Mouse (Mus musculus) embryo, embryonic 11 days (tissue): ENCODE data around the gene E130114P18Rik.

Experiments
- DNase-seq: peaks from one replicate; pipeline ENCODE4 v3.0.0-alpha.2; 2015

The E130114P18Rik gene

DNA sequence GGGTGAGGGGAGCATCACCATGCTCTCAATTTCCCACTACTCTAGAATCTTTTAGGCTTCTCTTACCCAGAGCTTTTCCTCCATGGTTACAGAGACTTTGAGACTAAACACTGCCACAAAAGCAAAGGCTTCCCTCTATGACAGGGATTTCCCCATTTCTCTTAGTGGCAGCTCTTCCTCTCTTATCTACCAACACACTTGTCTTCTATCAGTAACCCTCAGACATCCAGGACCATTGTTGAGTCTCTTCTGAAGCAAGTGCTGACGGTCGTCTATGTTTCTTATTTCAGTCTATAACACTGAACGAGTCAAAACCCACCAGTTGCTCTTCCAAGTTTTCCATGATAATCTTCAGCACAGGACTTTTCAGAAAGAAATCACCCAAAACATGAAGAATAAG is 137.5 kb downstream of the E130114P18Rik start:
- DNase-seq: no peak

DNA sequence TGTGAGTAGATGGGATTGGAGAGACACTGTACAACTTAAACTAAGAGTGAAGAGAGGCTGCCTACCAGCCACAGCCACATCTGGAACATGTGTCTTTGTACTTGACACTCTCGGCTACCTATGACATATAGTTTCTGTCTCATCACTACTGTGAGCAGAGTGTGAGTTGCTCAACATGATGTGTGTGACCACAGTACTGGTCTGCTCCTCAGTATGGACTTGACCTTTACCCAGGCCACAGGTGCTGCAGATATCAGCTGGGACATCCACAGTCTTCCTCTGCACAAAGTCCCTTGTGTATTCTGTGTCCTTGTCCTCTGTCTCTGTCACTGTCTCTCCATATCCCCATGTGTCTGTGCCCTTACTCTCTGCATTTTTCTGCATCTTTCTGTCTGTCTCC is 141.3 kb downstream of the E130114P18Rik start:
- DNase-seq: no peak

DNA sequence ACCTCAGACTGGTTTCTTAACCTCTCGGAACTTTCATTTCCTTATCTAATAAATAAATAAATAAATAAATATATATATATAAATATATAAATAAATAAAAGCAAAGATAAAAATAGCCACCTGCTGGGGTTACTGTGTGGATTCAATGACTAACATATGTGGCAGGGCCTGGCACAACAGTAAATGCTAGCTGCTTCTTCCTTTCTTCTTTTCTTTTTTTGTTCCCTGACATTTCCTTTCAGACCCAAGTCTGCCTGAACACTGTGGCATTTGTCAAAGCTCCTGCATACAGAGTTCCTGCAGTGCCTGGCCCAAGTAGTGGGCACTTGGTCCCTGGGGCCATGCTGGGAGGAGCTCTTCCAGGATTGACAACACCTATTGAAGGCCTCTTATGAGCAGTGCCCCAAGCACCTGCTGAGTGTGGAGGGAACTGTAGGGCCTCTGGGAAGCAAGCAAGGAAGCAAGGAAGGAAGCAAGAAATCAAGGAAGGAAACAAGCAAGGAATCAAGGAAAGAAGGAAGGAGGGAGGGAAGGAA is 142.1 kb downstream of the E130114P18Rik start:
- DNase-seq: no peak

DNA sequence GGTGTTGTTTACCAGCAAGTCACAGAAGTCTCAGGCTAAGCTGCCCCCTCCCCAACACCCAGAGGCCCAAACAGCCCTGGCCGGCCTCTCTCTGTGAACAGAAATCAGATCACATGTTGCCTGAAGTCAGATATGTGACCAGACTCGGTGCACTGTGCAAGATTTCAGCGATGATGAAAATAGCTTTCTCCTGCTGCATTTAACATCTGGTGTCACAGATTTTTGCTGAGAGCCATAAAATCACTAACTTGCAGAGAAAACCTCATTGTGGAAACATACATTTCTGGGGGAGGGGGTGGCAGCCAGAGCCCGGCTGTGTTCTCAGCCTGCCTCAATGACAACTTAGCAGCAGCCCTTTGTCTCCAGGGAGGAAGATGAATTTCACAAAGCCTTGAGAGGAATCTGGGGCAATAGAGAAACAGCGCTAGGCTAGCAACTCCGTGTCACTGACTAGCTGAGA is 142.6 kb downstream of the E130114P18Rik start:
- peak; percentile 47 for DNase-seq

DNA sequence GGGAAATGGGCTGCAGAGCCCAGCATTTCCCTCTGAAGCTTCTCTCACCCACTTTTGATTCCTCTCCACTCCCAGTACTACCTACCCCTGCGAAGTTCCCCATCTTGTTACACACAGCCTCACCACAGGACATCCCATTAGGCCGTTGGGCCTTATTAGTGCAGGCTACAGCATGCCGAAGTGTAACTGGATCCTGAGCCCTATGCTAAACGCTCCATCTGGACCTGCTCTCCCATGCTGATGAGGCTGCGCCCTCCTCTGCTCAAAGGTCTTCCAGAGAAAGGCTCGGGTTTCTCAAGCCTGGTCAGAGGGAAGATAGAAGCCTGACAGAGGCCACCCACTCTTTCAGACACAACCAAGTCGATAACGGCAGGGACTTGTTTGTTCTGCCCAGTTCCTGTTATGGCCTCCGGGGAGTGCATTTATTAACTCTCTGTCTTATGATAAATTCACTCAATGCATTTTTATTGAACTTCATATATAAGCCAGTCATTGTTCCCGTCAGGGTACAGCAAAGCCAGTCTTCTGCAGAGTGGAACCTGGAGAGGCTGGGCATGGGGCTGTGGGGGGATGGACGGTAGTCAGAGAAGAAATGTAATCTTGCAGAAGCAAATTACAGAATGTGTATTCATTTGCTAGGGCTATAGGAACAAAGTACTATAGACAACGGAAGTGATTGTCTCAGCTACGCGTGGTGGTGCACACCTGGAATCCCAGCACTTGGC is 148.8 kb downstream of the E130114P18Rik start:
- peak; percentile 83 for DNase-seq

DNA sequence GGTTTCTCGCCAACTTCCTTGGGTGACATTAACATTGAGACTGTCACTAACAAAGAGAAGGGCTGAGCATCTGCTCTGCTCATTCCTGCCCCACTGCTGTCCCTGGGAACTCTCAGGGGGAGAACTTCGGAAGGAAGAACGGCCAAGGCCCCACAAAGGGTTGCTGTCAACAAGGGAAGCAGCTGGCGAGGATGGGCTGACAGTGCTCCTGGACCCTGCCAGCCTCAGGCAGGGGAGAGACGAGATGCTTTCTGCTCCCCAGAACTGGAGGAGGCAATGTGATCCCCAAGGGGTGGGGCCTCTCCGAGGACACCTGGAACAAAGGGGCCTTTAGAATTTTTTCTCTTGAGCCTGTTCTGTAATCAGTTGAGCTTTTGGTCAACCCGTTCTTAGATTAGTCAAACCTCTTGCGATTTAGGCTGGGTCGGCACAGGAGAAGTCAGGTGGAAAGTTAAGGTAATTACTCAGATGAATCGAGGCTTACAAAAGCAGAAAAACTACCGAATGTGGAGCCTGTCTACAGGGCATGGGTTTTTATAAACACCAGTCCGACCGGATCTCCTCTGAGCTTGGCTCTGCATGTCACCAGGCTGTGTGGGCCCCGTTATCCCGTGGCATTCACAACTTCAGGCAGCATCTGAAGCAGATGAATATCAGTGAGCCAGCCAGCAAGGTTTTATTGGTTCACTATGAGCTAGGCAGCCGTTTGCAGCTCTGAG is 151.7 kb downstream of the E130114P18Rik start:
- peak; percentile 40 for DNase-seq

DNA sequence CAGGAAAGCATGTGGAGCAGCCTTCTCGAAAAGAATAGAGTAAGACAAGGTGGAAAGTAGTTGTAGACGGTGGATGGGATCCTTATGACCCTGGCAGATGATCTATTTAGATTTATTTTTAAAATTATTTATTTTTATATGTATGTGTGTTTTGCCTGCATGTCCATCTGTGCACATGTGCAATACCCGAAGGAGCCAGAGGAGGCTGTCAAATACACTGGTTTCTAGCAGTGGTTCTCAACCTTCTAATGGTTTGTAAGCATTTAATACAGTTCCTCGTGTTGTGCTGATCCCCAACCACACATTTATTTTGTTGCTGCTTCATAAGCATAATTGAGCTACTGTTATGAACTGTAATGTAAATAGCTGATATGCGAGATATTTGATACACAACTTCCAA is 154.7 kb downstream of the E130114P18Rik start:
- DNase-seq: no peak

DNA sequence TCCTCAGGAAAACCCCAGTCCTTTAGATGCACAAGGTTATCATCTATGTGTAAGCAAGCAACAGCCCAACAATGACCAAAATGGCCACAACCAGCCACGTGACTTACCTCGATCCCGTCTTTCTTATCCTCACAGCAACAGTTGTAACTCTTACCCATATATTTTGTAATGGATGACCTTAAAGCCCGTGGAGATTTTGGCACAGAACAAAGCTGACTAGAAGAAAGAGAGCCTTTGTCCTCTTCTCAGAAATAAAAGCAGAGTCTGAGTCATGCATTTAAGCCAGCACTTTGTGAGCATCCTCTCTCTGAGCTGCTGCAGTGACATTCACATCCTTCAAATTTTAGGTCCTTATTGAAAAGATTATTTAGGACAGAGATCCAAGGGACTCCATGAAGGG is 156.1 kb downstream of the E130114P18Rik start:
- DNase-seq: no peak

DNA sequence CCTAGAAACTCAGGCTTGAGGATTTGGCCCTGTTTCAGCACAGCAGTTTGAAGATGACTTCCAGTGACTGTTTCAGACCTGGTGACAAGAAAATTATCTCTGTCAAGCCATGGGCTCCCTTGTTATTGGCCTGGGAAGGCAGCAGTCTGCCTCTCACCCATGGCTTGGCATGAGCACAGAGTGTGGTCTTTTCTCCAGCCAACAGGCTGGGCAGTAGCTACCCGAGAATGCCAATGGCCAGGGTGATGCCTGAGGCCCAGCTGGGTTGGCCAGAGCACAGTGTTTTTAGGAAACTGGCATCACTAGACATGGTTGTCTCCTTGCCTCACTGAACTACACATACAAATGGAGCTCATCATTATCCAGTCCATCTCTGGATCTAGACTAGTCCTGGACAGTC is 157.5 kb downstream of the E130114P18Rik start:
- no peak for DNase-seq

DNA sequence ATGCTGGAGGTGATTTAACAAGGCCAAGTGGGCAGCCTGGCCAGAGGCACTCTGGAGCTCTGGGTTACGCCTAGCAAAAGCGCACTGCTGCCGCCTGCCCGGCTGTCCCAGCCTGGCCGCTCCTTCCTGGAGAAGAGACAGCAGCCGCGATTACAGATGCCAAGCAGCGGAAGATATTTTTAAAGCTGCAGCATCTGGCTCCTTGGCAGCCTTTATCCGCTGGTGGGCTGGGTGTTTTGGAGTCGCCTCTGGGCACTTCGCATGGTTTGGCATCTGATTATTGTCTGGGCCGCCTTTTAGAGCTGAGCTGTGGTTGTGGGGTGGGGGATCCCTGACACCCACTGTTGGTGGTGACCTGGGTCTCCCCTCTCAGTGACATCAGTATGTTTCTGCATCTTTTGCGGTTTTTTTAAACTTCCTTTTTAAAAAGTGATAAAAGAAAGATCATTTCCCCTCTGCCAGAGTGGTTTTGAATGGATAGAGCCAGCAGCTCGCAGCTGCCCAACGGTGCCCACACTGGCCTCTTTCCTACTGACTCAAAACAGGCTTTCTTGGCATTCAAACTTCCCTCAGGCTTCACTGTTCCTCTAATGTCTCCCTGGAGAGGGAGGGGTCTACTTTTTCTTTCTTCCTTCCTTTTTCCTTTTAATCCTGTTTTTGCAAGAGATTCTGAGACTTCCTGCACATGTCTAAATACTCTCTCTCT is 159.1 kb downstream of the E130114P18Rik start:
- peak; percentile 49 for DNase-seq

DNA sequence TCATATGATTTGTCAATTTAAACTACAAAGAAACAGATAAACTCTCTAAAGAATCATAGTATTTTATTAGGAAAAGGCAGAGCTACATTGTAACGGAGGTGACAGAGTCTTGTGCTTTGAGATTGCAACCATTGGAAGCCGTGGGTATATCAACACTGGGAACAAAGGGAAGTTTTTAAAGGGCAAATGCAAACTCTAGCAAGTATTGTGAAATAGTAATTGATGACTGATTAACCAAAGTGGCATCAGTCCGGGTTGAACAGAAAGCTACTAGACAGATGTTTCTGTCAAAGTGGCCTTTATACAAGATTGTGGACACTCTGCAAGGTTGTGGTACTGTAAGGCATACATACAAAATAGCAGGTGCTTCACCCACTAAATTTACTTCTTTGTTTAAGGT is 162.8 kb downstream of the E130114P18Rik start:
- DNase-seq: no peak

DNA sequence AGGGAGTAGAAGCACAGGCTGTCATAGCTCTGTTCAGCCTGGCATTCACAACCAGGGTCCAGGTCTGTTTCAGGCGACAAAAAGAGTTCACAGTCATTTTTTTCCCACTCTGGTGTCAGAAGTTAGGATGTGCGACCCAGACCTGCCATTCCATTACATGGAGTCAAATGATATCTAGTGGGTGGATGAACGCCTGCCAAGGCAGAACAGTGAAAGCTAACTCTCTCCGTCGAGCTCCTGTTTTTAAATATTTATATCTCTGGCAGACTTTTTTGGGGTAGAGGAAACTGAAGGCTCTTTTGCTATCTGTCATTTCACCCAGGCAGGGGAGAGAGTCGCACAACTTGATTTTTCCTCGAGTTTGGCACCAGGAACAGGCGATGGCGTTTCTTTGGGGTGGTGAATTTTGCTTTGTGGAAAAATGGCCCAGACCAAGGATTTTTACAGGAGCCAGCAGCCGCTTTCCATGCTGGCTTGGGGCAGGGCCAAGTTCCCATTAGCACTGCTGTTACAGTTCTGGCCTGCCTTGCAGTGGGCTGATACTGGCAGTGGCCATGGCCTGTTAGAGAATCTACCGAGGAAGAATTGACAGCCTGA is 166.5 kb downstream of the E130114P18Rik start:
- DNase-seq: no peak

DNA sequence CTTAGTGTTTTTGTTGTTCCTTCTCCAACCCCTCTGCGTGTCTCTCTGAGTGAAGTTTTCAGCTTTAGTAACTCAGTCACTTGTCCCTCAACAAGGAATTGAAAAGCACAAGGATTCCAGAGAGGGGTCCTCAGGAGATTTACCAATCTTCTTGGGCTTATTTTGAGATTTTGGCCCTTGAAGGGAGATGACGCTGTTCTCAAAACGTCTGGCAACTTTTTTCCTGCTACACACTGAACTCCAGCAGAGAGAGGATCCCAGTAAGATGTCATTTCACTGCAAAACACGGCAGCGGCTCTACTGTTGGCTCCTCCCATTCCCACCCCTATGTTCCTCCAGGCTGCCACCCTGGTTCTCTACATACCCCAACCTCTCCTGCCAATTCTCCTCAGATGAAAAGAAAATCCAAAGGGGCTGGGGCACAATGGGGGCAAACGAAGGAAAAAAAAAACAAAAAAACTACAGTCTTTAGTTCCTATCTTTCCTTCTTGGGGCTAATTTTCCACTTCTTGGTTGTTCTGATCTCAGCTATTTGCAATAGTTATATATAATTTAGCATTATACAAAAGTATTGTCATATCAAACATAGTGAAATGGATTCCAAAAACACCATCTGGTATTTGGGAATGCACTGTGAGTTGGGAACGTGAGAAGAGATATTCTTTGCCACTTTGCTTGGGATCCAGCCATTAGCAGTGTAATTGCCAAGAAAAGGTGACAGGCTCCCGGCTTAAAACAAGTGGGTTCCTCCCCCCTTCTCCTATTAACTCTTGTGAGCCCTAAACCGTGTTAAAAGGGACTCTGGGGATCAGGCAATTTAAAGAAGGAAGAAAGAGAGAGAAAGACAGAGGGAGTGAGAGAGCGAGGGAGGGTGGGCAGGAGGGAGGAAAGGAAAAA is 167.8 kb downstream of the E130114P18Rik start:
- DNase-seq: no peak

DNA sequence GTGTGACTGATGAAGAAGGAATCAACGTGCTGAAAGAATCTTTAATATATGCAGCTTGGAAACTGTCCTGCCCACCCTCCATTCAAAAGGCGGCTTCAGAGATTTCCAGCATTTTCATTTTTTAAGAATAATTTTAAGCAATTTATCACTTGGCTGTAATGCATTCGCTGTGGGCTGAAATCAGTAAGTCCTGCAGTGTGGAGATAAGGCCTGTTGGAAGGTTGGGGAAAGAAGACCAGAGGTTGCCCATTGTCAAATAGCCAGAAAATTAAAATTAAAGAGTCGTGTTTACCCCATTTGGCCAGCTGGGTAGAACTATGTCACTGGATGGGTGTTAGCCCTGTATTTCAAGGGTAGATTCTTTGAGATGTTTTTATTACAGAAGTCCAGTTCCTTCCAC is 168.5 kb downstream of the E130114P18Rik start:
- no peak for DNase-seq

DNA sequence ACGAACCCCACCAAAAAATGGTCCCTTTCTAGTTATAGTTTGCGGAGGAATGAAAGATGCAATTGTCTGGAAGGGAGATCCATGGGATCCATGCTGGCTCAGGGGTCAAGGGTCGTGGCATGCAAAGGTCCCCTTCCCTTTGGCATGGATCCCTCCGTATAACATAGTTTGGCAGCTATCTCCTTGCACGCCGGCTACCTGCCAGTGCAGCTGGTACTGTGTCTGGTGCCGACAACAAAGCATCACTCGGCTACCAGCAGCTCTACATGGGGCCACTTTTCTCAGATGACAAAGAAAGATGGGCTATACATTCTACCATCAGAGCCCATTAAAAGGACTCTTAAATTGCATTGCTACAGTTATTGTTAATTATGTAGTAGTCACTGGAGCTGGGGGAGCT is 169.2 kb downstream of the E130114P18Rik start:
- DNase-seq: no peak

DNA sequence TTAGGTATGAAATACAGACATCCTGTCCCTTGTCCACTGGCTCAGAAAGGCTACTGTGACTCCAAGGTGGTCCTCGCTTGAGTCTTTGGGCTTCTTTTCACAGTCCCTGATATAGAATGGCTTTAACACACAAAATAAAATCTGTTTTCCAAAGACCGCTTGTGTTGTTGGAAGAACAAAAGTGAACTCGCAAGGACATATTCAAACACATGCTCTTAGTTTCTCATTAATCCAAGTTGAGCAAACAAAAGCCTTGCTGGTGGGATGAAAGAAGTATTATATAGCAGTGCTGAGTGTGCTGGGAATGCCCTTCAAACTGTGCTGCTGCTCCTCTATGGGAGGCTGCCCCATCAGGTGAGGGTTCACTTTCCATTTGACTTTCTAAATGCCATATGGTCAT is 169.7 kb downstream of the E130114P18Rik start:
- no peak for DNase-seq

DNA sequence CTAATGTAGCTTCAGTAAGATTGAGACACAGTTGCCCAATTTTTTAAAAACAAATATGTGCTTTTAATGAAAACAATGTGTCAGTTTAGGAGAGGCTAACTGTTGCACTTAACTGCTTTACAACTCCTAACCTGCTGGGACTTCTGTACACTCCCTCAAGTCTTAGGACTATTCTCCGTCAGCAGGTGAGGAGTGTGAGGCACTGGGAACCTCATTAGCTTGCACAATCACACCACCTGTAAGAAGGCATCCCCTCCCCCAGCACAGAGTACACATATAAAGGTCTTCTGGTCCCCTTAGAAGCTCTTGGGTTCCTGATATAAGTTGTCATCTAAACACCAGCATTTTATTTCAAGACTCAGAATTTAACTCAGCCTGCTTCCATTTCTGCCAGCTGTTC is 170.7 kb downstream of the E130114P18Rik start:
- DNase-seq: no peak

DNA sequence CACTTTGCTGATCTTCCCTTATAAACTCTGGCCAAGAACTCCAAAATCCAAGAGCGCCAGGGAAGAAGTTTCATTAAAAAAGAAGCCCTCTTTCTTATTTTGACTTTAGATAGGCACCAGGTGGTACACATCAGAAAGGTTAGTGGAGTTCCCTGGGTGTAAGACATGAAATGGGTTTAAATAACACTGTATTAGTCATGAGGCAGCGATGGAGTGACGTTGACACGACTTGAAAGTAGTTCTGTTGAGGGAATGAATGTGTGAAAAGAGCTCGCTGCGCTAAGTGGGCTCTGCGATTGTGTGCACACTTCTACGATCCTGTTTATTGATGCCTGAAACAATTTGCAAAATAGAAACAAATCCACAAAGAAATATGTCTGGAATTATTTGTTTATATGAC is 171.4 kb downstream of the E130114P18Rik start:
- no peak for DNase-seq

DNA sequence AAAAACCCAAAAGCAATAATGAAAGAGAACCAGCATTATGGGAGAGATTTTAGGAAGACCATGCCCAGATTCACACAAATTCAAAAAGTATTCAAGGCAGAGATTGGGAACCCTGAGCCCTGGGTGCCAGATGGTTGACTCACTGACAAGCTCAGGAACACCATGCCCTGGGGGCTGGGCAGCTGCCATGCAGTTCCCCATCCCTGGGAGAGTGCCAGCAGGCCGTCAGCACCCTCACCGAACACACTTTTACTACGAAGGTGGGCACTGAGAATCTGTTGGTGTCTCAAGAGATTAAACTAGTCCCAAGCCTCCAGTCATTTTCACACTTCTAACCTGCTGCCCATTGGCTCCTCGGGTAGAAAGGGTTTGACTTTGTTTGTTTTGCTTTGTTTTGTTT is 175.3 kb downstream of the E130114P18Rik start:
- no peak for DNase-seq

DNA sequence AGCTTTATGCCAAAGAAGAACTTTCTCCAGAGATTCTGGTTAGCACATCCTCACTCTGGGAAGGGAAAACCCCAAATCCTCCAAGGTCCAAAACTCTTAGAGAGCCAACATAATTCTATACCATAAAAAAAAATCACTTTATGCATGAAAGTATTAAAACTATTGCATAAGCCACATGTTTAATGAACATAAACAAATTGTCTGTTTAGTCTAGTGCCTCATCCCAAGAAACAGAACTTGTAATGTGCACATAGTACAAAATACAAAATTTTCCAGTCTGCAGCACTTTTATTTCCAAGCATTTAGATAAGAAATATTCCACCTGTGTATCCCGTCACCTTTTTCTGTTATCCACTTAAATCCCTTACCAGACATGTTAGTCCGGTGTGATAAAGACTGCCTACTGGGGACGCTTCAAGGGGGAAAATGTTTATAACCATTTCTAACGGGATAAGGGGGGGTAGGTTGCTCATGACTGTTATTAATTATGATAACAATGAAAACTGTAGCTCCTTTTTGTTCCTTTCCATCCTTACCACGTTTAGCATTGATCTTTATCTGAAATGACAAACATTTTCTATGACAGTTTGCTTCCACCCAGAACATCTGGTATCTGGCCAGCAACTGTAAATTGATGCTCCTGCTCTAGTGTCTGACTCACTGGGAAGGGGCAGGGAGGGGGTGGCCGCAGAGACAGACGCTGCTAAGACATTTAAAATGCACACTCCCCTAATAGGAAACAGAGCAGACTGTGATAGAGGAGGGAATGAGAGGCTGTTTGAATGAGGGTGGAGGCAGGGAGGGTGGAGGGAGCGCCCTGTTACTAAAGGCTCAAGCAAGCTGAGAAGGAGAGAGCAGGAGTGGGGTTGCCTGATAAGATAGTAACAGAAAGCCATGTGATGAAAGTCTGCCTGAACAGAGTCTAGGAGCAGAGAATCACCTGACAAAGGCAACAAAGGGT is 176.7 kb downstream of the E130114P18Rik start:
- peak; percentile 58 for DNase-seq

DNA sequence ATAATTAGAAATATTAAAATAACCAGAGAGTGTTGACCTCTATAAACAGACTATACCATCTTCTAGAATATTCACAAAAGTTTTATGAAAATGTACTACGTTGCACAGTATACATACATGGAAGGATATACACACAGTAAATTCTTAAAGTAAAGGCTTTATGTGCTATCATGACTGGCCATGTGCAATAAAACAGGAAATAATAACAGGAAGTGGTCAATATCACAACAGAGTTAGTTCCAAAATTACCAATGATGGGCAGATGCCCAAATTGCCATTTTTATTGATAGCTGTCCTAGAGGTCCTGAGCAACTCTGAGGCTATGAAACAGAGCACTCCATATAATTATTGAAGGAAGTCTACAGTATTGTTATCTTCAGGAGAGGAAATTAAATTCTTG is 180.4 kb downstream of the E130114P18Rik start:
- DNase-seq: no peak
